Comparison of ENCODE assay signal across 22 mouse cellular contexts in genomic region chr2:52964386-52964928, GRCm38 (mm10).
DNase-seq lines count a peak whose midpoint lies in the region; ATAC-seq and TF ChIP-seq lines count a peak whose summit lies in the region.
"Had no signal": no experiment of that assay in that cellular context is flagged by ENCODE, and none has a peak within 500 bp of the region (broad histone marks: within the 10 kb centered on the region; RNA-seq: fewer than 3 reads in every experiment).

No protein-coding gene starts in this region.

- H3K4me3 ChIP-seq in embryonic facial prominence, embryonic 12.5 days: no peak overlapping the region
- H3K4me3 ChIP-seq in embryonic facial prominence, embryonic 10.5 days: no peak overlapping the region
- H3K4me3 ChIP-seq in left cerebral cortex, adult 2 months: no peak overlapping the region
- H3K4me3 ChIP-seq: forebrain, embryonic 12.5 days; heart, adult 2 months; heart, embryonic 15.5 days; hindbrain, embryonic 13.5 days had no signal

- intact Hi-C loops in left cerebral cortex, adult 2 months (cut with DNase I): no loop called here

- H3K4me2 ChIP-seq in embryonic facial prominence, embryonic 12.5 days (replicated peaks): no peak overlapping the region
- H3K4me2 ChIP-seq: forebrain, embryonic 12.5 days; heart, embryonic 11.5 days; heart, embryonic 15.5 days; hindbrain, embryonic 13.5 days had no signal

- TF ChIP-seq CTCF in left cerebral cortex, adult 2 months (IDR thresholded peaks at IDR 0.05): no peak

- H3K9me3 ChIP-seq in embryonic facial prominence, embryonic 12.5 days: no peaks in the 10 kb centered on the region
- no peaks in the 10 kb centered on the region for H3K9me3 ChIP-seq in embryonic facial prominence, embryonic 10.5 days
- H3K9me3 ChIP-seq: forebrain, embryonic 12.5 days; G1E; heart, embryonic 15.5 days; hindbrain, embryonic 13.5 days had no signal

- H3K27me3 ChIP-seq in embryonic facial prominence, embryonic 12.5 days: no peaks in the 10 kb centered on the region
- H3K27me3 ChIP-seq in embryonic facial prominence, embryonic 10.5 days (replicated peaks; ENCODE audit: low read depth, poor library complexity, severe bottlenecking): no peaks in the 10 kb centered on the region
- H3K27me3 ChIP-seq: forebrain, embryonic 12.5 days; heart, embryonic 15.5 days; hindbrain, embryonic 13.5 days had no signal

- 0 out of 2 replicates have a peak overlapping the region, but pooled peaks have one; percentile 23 for H3K27ac ChIP-seq in embryonic facial prominence, embryonic 12.5 days
- H3K27ac ChIP-seq in embryonic facial prominence, embryonic 10.5 days (replicated peaks): no peak overlapping the region; the same call in 1 of the 2 replicates
- peak overlapping the region; percentile 63 for H3K27ac ChIP-seq in left cerebral cortex, adult 2 months
- H3K27ac ChIP-seq: forebrain, embryonic 12.5 days; heart, adult 2 months; heart, embryonic 15.5 days; hindbrain, embryonic 13.5 days had no signal

- DNase-seq in embryonic facial prominence, embryonic 10.5 days (ENCODE audit: low spot score): no peak
- no peak for DNase-seq in left cerebral cortex, adult 2 months (ENCODE audit: extremely low spot score in 1 of 2, low spot score in 2 of 2)
- no peak for DNase-seq in left cerebral cortex, adult 18-20 months (ENCODE audit: low spot score in 2 of 2)
- DNase-seq in testis, postnatal 14 days (ENCODE audit: low spot score): peak; percentile 37
- no peak for DNase-seq in testis, postnatal 10 days (ENCODE audit: low spot score)
- DNase-seq in embryo, embryonic 10 days (ENCODE audit: low spot score): no peak
- DNase-seq: adrenal gland, postnatal 10 days; B cell, adult 2 months; cerebellum, adult 11-12 months; cerebellum, adult 9-10 months; cerebellum, postnatal 25 days; gastrocnemius, postnatal 14 days; heart, adult 2 months; heart, postnatal 14 days had no signal

- H3K9ac ChIP-seq in embryonic facial prominence, embryonic 12.5 days: no peak overlapping the region
- H3K9ac ChIP-seq: forebrain, embryonic 12.5 days; heart, embryonic 15.5 days; hindbrain, embryonic 13.5 days had no signal

- 21% methylated on average over 7 of the region's 7 CpGs for WGBS in embryonic facial prominence, embryonic 12.5 days
- 30% methylated on average over 7 of the region's 7 CpGs for WGBS in embryonic facial prominence, embryonic 10.5 days

- peaks cover 73% of the 10 kb centered on the region for H3K4me1 ChIP-seq in embryonic facial prominence, embryonic 12.5 days
- H3K4me1 ChIP-seq in embryonic facial prominence, embryonic 10.5 days: peaks cover 84% of the 10 kb centered on the region

- ATAC-seq in embryonic facial prominence, embryonic 12.5 days (ENCODE audit: insufficient number of reproducible peaks, insufficient read depth, low FRiP score, low TSS enrichment): no peak
- ATAC-seq: CD4-positive, CD25-positive, alpha-beta regulatory T cell, adult 4 months; forebrain, embryonic 16.5 days had no signal

- H3K36me3 ChIP-seq in embryonic facial prominence, embryonic 12.5 days: no peaks in the 10 kb centered on the region
- no peaks in the 10 kb centered on the region for H3K36me3 ChIP-seq in embryonic facial prominence, embryonic 10.5 days (replicated peaks)
- H3K36me3 ChIP-seq: forebrain, embryonic 12.5 days; G1E; heart, embryonic 15.5 days; hindbrain, embryonic 13.5 days had no signal
